Mouse (Mus musculus) lung, adult 2 months (tissue): ENCODE results near the gene Knl1.

ENCODE experiments used
- CTCF ChIP-seq: fragments of 200-500 bp; IDR thresholded peaks from 2 replicates; pipeline ENCODE4 v1.5.1; 2011; ENCODE audit warnings: mild to moderate bottlenecking, low read length, control low read depth; ENCODE audit not compliant: insufficient read depth
- POLR2A ChIP-seq: fragments of 200-500 bp; IDR thresholded peaks from 2 replicates; pipeline ENCODE4 v1.6.1; 2011; ENCODE audit warnings: low read depth, mild to moderate bottlenecking, control low read depth, low read length, borderline replicate concordance; ENCODE audit errors: extremely low read depth

DNA sequence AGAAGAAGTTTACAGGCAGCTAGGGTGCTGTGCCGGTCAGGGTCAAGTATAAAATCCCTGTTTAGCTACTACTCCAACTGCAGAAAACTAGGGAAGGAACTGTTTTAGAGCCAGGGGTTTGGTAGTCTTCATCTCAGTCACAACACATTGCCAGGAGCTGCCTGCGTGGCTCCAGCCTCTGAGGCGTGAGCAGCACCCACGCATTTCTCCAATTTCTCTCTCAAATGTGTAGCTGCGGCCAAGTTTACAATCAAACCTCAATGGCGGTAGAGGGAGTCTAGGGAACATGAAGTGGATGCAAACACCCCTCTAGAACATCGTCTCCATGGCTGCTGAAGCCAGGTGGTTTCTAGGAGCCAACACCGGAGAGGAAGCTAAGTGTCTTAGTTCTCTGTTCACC lies 100.9 kb downstream of the Knl1 start:
- no peak for TF ChIP-seq CTCF
- no peak for TF ChIP-seq POLR2A
